Mouse (Mus musculus) spleen, adult 2 months (tissue): ENCODE results near the gene Atg7. TPM values are rescaled to one million over a fixed set of nuclear protein-coding genes. Genes with fewer than 3 reads are reported as not detected.

Experiments
- DNase-seq, 2 experiments: peaks; one replicate each; pipeline versions ENCODE4 v3.0.0 to v3.0.0-alpha.2; 2012 to 2021; ENCODE audit warnings: low spot score in 2 of 2, low read depth in 1 of 2
- H3K27ac ChIP-seq: fragments of 200-500 bp; 2 replicates; pipeline ENCODE4 v1.5.1; 2012; ENCODE audit warnings: low read length, inconsistent platforms; ENCODE audit not compliant: insufficient read depth
- H3K27me3 ChIP-seq: fragments of 200-500 bp; 2 replicates; pipeline ENCODE4 v1.6.1; 2012; ENCODE audit warnings: mild to moderate bottlenecking, moderate library complexity, low read length, inconsistent platforms; ENCODE audit not compliant: control insufficient read depth, insufficient read depth
- H3K36me3 ChIP-seq: fragments of 200-500 bp; 2 replicates; pipeline ENCODE4 v1.6.1; 2012; ENCODE audit warnings: mild to moderate bottlenecking, low read length, inconsistent platforms; ENCODE audit not compliant: control insufficient read depth, insufficient read depth
- H3K4me1 ChIP-seq: fragments of 200-500 bp; 2 replicates; pipeline ENCODE4 v1.6.1; 2011; ENCODE audit warnings: inconsistent platforms; ENCODE audit not compliant: control insufficient read depth, insufficient read depth, insufficient read length
- H3K4me3 ChIP-seq: fragments of 200-500 bp; 2 replicates; pipeline ENCODE4 v1.5.1; 2011; ENCODE audit warnings: mild to moderate bottlenecking, inconsistent platforms; ENCODE audit not compliant: insufficient read depth, insufficient read length; ENCODE audit errors: extremely low read depth
- CTCF ChIP-seq: fragments of 200-500 bp; IDR thresholded peaks from 2 replicates; pipeline ENCODE4 v1.5.1; 2011; ENCODE audit warnings: mild to moderate bottlenecking, inconsistent platforms; ENCODE audit not compliant: insufficient read depth, insufficient read length, insufficient replicate concordance; ENCODE audit errors: extremely low read depth
- POLR2A ChIP-seq: fragments of 200-500 bp; IDR thresholded peaks from 2 replicates; pipeline ENCODE4 v1.6.1; 2011; ENCODE audit warnings: low read depth, low read length, inconsistent platforms
- WGBS: fragments of 180-500 bp; shearing (Covaris S2); methylation state at CpG from one replicate; pipeline ENCODE4 v1.1.7; 2018; 5-methylcytosine and 5-hydroxymethylcytosine counted together
- polyA plus RNA-seq: library from polyadenylated mRNA; depleted of rRNA; stranded (reverse); fragments of >200 nt; gene quantifications from 2 replicates; pipeline ENCODE4 v1.2.3, GENCODE M21; 2012

Atg7 gene
- polyA plus RNA-seq, 1 experiment, result 11.7 TPM

DNA sequence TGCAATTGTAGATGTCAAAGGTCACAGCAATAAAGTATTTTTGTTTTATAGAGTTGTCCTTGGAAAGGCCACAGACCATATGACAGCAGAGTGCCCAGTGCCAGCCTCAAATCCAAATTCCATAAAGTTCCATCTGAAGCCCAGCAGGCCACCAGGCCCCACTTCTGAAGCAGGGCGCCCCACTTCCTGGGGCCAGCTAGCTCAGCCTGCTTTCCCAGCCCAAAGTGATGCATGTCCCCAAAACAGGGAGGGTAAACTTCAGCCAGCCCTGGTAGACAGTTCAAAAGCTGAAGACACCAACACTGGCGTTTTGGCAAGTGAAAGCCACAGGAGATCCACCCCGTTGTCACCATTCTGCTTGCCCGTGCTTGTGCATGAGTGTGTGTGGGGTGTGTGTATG, 169.9 kb downstream of the Atg7 start:
- Histone ChIP-seq H3K27me3 (no peaks in the 10 kb centered on the region), H3K36me3 (no peaks in the 10 kb centered on the region), H3K4me1 (no peaks in the 10 kb centered on the region; the same call in 1 of the 2 replicates), H3K27ac (no peak overlapping the region), H3K4me3 (no peak overlapping the region)
- 83% methylated on average over 4 of the region's 4 CpGs for WGBS
- DNase-seq, result no peak
- TF ChIP-seq CTCF (no peak), POLR2A (no peak)

DNA sequence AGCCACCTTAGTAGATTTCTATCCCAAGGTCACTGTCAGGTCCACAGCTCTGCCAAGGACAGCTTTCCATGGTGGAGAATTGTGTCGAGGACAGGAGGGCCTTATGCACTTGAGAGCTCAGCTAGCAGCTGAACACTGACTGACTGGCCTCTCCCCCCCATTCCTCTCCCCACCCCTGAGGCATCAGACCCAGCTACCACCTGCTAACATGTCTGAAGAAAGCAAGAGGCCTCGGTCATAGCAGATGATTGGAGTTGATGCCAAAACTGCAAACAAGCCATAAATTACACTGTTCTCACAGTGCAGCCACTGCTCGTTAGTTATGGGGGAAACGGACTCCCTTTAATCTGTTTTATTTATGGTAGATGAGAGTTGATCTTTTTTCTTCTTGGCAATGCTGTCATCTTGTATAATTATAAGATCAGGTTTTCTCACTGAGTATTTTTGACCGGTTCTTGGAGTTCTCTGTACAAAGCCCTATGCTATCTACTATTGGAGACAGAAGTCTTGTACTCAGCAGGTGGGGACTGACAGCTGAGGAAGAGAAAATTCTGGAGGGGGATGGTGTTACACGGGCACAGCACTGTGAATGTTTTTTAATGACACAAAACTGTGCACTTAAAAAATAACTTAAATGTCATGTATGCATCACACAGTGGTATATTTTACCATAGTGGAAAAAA, 171.4 kb downstream of the Atg7 start:
- Histone ChIP-seq H3K4me1 (no peaks in the 10 kb centered on the region), H3K27me3 (no peaks in the 10 kb centered on the region), H3K27ac (no peak overlapping the region), H3K4me3 (no peak overlapping the region), H3K36me3 (no peaks in the 10 kb centered on the region)
- no peak for TF ChIP-seq POLR2A
- no peak for DNase-seq
- WGBS, result 90% methylated on average over 6 of the region's 6 CpGs

DNA sequence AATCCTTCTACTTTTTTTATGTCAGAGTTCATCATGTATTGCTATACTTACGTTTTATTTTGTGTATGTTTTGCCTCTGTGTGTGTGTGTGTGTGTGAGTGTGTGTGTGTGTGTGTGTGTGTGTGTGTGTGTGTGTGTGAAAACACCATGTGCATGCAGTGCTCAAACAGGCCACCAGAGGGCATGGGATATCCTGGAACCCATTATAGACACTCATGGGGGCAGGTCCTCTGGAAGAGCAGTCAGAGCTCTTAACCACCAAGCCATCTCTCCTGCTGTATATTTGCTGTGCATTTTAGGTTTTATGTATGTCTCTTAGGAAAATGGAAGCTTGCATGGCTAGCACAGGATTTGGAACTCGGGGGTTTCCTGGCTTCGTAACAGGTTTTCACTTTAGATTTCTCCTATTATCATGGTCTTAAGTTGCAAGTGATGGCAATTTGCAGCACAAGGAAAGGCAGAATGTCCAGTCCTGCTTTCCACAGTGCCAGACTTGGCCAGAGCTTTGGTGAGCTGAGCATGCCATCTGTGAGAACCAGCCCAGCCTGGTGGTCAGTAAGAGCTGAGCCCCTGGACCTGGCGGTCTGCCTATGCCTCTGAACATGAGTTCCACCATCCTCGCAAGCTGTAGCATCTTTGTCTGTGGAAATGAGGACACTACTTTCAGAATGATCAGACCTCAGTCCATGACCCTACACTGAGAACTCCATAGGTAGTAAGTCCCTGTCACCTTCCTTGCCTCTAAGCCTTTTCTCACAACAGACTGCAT, 172.2 kb downstream of the Atg7 start:
- 96% methylated on average over 5 of the region's 5 CpGs for WGBS
- DNase-seq, result no peak
- H3K4me1 ChIP-seq, result no peaks in the 10 kb centered on the region
- no peaks in the 10 kb centered on the region for H3K27me3 ChIP-seq
- H3K36me3 ChIP-seq, result no peaks in the 10 kb centered on the region
- no peak overlapping the region for H3K4me3 ChIP-seq
- H3K27ac ChIP-seq, result no peak overlapping the region
- TF ChIP-seq POLR2A (no peak), CTCF (no peak; the same call in 1 of the 2 replicates)

DNA sequence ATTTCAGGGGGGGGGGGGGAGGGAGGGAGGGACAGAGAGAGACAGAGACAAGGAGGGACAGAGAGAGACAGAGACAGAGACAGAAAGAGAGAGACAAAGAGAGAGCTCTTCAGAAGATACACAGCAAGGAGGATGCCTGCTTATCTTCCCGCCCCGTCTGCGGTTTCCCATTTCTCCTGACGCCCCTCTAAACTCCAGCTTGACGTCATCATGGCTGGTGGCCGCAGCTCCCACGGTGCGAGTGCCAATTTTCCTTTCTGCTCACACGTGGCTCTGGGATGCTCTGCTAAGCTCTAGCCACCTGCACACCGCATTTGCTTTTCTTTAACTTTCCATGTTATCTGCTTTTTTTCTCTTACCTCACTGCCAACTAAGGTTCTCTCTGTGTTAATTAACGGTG, 175.1 kb downstream of the Atg7 start:
- Histone ChIP-seq H3K27me3 (no peaks in the 10 kb centered on the region), H3K27ac (no peak overlapping the region), H3K4me1 (no peaks in the 10 kb centered on the region), H3K4me3 (no peak overlapping the region), H3K36me3 (no peaks in the 10 kb centered on the region)
- DNase-seq, result no peak
- TF ChIP-seq POLR2A (no peak), CTCF (no peak)
- WGBS, result 36% methylated on average over 11 of the region's 11 CpGs

DNA sequence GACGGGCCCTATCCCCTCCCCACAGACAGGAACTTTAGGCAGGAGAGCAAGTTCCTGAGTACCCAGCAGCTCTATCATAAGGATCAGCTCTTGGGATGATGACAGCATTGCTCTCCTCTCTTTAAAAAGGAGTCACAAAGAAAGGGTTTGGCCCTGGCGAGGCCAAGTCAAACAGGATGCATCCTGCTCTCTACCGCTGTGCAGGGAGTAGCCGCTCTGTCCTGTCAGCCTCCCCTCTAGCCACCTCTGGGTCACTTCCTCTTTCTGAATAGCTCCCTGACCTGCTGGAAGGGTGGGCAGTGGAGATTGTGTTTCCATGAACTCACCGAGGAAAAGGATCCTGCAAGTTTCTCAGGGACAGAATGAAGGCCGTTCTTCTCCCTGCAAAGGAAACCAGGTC, 175.6 kb downstream of the Atg7 start:
- no peak overlapping the region for H3K4me3 ChIP-seq
- no peaks in the 10 kb centered on the region for H3K27me3 ChIP-seq
- 51% methylated on average over 6 of the region's 6 CpGs for WGBS
- H3K27ac ChIP-seq, result no peak overlapping the region
- TF ChIP-seq CTCF, result no peak
- TF ChIP-seq POLR2A, result no peak
- DNase-seq, result no peak
- H3K36me3 ChIP-seq, result no peaks in the 10 kb centered on the region
- no peaks in the 10 kb centered on the region for H3K4me1 ChIP-seq

DNA sequence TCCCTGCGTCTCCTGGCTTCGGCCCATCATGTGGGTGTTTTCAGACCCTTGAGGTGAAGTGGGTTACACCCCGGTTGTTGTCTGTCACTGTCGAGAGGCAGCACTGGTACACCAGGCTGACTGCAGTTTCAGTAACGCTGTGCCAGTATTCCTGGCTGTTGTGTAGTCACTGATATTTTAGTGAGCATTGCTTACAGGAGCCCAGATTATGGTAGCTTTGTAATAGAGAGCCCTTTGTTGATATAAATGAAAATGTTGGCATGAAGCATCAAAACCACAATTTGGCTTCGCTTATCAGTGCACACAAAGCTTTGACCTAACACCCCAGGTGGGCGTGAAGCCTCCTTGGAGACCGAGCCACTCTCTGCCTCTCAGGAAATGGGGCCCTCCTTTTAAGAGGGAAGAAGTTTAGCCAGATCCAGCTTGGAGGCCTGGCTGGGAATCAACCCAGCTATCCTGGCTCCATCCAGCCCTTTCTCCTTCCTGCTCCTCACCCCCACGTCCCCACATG, 177.1 kb downstream of the Atg7 start:
- no peaks in the 10 kb centered on the region for H3K36me3 ChIP-seq
- 64% methylated on average over 9 of the region's 9 CpGs for WGBS
- DNase-seq, result no peak
- no peak overlapping the region for H3K27ac ChIP-seq
- TF ChIP-seq POLR2A (no peak), CTCF (no peak)
- no peak overlapping the region for H3K4me3 ChIP-seq
- no peaks in the 10 kb centered on the region for H3K4me1 ChIP-seq
- H3K27me3 ChIP-seq, result no peaks in the 10 kb centered on the region

DNA sequence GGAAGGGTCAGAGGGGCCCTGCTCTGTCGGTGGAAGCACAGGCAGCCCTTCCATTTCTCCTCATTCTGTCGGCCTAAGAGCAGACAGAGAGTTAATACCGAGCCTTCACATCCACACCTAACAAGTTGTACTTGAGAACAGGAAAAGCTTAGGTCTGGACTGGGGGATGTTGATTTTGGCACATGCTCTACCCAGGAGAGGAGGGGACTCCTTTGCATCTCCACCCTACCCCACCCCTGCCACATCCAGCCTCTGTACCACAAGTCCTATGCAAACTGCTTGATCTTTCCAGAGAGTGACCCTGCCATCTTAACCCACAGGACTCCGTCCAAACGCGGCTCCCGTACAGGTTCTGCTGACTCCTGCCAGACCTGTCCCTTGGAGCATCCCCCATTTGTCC, 178.7 kb downstream of the Atg7 start:
- Histone ChIP-seq H3K27ac (no peak overlapping the region), H3K4me3 (no peak overlapping the region), H3K36me3 (no peaks in the 10 kb centered on the region), H3K4me1 (no peaks in the 10 kb centered on the region), H3K27me3 (no peaks in the 10 kb centered on the region)
- WGBS, result 88% methylated on average over 7 of the region's 7 CpGs
- DNase-seq, result no peak
- TF ChIP-seq POLR2A (no peak), CTCF (no peak)
